Mouse (Mus musculus) hindbrain, embryonic 14.5 days (tissue): ENCODE measurements at regions not wholly inside any gene's neighbourhood (a gene's known extent, or its start where the extent isn't known, plus 50 kb on each side); places are given as distances from the start of the nearest gene placed in this dataset.

ENCODE experiments used
- ATAC-seq: fragments of 200-750 bp; cut with Nextera tagmentation; 2 replicates; pipeline ENCODE4 v1.8.0; 2017; ENCODE audit warnings: moderate number of reproducible peaks, mild to moderate bottlenecking, moderate TSS enrichment, moderate library complexity; ENCODE audit not compliant: low FRiP score
- DNase-seq: peaks from one replicate; pipeline ENCODE4 v3.0.0-alpha.2; 2015; ENCODE audit warnings: low spot score
- H3K27ac ChIP-seq: fragments of 300-500 bp; sonication (generic); 2 replicates; pipeline ENCODE4 v1.5.1; 2014; ENCODE audit warnings: mild to moderate bottlenecking, moderate library complexity
- H3K27me3 ChIP-seq: fragments of 300-500 bp; sonication (generic); 2 replicates; pipeline ENCODE4 v1.6.1; 2014; ENCODE audit warnings: mild to moderate bottlenecking, low read length, mixed read lengths; ENCODE audit not compliant: control insufficient read depth, insufficient read depth
- H3K36me3 ChIP-seq: fragments of 300-500 bp; sonication (generic); replicated peaks from 2 replicates; pipeline ENCODE4 v1.6.1; 2014; ENCODE audit not compliant: control insufficient read depth, insufficient read depth
- H3K4me1 ChIP-seq: fragments of 300-500 bp; sonication (generic); replicated peaks from 2 replicates; pipeline ENCODE4 v1.6.1; 2014; ENCODE audit warnings: antibody characterized with exemption, low read length, mixed read lengths; ENCODE audit not compliant: control insufficient read depth, insufficient read depth
- H3K4me2 ChIP-seq: fragments of 300-500 bp; sonication (generic); replicated peaks from 2 replicates; pipeline ENCODE4 v1.6.1; 2014; ENCODE audit warnings: mild to moderate bottlenecking, moderate library complexity
- H3K4me3 ChIP-seq: fragments of 300-500 bp; sonication (generic); replicated peaks from 2 replicates; pipeline ENCODE4 v1.5.1; 2014; ENCODE audit warnings: mild to moderate bottlenecking, low read length
- H3K9ac ChIP-seq: fragments of 300-500 bp; sonication (generic); 2 replicates; pipeline ENCODE4 v1.6.1; 2014
- H3K9me3 ChIP-seq: fragments of 300-500 bp; sonication (generic); 2 replicates; pipeline ENCODE4 v1.6.1; 2016; ENCODE audit warnings: low read length; ENCODE audit not compliant: control insufficient read depth
- whole genome bisulfite sequencing: fragments of 180-500 bp; shearing (Covaris S2); extraction: QIAGEN DNeasy Blood & Tissue Kit; methylation state at CpG from one replicate; pipeline ENCODE4 v1.1.7; 2014; 5-methylcytosine and 5-hydroxymethylcytosine counted together

DNA sequence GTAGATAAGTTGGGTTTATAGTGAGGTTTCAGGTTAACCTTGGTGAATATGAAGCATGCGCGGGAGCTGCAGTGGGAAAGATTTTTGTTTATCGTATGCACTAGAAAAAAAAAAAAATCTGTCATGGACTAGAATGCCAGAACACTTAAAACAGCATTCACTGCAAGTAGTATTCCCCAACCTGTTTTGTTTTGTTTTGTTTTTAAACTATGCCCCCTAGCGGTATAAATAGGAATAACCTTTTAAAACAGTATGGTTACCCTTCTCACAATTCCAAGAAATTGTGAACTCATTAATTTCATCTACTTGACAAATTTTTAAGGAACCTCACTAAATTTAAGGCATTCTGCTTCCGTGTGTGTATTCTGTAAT lies 1103.2 kb upstream of the 2610301B20Rik start:
- ATAC-seq: peak; percentile 67
- H3K27me3 ChIP-seq: no peaks in the 10 kb centered on the region
- H3K4me1 ChIP-seq: no peaks in the 10 kb centered on the region
- DNase-seq: peak; percentile 83
- peak overlapping the region; percentile 45 for H3K4me3 ChIP-seq
- H3K4me2 ChIP-seq: peak overlapping the region; percentile 71
- peak overlapping the region; percentile 60 for H3K9ac ChIP-seq
- H3K36me3 ChIP-seq: no peaks in the 10 kb centered on the region
- no peaks in the 10 kb centered on the region for H3K9me3 ChIP-seq
- H3K27ac ChIP-seq: no peak overlapping the region
- WGBS: 1% methylated on average over 5 of the region's 5 CpGs

DNA sequence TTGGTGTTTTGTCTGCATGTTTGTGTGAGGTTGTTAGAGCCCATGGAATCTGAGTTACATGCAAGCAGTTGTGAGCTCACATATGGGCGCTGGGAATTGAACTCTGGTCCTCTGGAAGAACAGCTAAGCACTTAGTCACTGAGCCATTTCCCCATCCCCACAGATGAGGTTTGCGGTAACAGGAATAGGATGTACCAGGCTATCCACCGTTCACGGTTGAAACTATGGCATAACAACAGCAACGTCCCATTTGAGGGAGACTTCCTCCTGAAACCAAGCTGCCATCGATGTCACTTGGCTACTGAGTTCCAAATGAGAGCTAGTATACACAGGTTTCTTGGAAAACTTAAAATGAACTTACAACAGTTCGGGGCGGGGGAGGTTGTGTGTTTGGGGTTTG lies 1095.9 kb upstream of the 2610301B20Rik start:
- Histone ChIP-seq H3K36me3 (no peaks in the 10 kb centered on the region), H3K27me3 (no peaks in the 10 kb centered on the region), H3K4me1 (no peaks in the 10 kb centered on the region), H3K9ac (no peak overlapping the region), H3K4me2 (no peak overlapping the region), H3K27ac (no peak overlapping the region), H3K9me3 (no peaks in the 10 kb centered on the region), H3K4me3 (no peak overlapping the region)
- ATAC-seq (no peak), DNase-seq (no peak)
- 94% methylated on average over 8 of the region's 8 CpGs for WGBS

DNA sequence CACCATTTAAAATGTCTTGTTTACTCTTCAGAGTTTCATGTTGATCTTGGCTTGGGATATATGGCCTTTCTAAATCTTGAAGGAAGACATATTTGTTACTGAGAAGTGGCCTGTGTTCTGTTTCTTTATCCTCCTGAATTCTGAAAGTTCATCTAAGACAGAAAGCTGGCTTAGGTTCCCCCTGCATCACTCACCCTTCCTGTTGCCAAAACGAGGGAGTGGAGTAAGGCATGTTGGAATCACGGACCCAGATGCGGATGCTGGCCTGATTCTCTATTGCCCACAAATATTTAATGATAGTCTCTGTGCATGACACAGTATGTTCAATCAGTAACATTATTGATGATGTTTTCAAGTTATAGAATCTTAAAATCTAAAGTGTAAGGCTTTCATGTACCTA lies 1094.7 kb upstream of the 2610301B20Rik start:
- no peak for ATAC-seq
- Histone ChIP-seq H3K36me3 (no peaks in the 10 kb centered on the region), H3K27ac (no peak overlapping the region), H3K27me3 (no peaks in the 10 kb centered on the region), H3K4me1 (no peaks in the 10 kb centered on the region), H3K4me2 (no peak overlapping the region), H3K9ac (no peak overlapping the region), H3K9me3 (no peaks in the 10 kb centered on the region), H3K4me3 (no peak overlapping the region)
- WGBS: 87% methylated on average over 3 of the region's 3 CpGs
- DNase-seq: no peak

DNA sequence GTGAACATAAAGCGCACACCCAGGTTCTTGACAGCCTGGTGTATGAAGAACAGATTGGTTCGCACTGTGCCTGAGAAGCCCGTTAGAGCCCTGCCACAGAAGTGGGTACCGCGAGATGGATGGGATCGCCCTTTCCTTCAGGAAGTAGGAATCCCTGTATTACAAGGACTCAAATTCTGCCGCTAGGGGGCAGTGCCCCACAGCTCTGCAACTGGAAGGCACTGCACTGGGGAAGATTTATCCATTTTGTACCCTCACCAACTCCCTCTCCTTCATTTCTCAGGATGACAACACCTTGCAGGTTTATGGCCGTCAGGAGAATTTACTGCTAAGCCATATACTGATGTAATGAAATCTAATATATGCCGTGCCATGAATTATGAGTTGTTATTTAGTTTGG lies 1094.1 kb upstream of the 2610301B20Rik start:
- no peak overlapping the region for H3K27ac ChIP-seq
- 42% methylated on average over 9 of the region's 9 CpGs for WGBS
- no peaks in the 10 kb centered on the region for H3K36me3 ChIP-seq
- H3K4me2 ChIP-seq: no peak overlapping the region
- no peaks in the 10 kb centered on the region for H3K9me3 ChIP-seq
- H3K27me3 ChIP-seq: no peaks in the 10 kb centered on the region
- H3K4me3 ChIP-seq: no peak overlapping the region
- no peak overlapping the region for H3K9ac ChIP-seq
- no peaks in the 10 kb centered on the region for H3K4me1 ChIP-seq
- 0 out of 2 replicates have a peak, but pooled peaks have one; percentile 55 for ATAC-seq
- DNase-seq: peak; percentile 77

DNA sequence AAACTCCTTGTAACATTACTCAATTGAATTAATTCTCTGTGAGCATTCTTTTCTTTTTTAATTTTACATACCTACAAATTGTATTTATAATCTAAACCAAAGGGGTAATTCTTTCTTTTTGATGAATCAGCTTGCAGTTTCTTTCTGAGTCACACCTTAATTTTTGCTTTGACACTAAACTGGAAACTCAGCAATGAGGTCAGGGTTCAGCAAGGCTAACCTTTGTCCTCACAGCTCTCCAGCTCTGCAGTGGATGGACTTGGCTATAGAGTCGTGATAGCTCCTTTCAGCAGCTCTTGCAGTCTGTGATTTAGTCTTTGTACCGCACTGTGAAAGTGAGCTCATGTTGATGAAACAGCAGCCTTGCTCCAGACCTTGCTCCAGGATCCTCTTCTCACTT lies 1093.0 kb upstream of the 2610301B20Rik start:
- DNase-seq (no peak), ATAC-seq (no peak)
- no peak overlapping the region for H3K4me3 ChIP-seq
- H3K36me3 ChIP-seq: no peaks in the 10 kb centered on the region
- no peak overlapping the region for H3K9ac ChIP-seq
- H3K4me2 ChIP-seq: no peak overlapping the region
- H3K27ac ChIP-seq: no peak overlapping the region
- H3K4me1 ChIP-seq: no peaks in the 10 kb centered on the region
- no peaks in the 10 kb centered on the region for H3K27me3 ChIP-seq
- no peaks in the 10 kb centered on the region for H3K9me3 ChIP-seq
- 55% methylated on average over 2 of the region's 2 CpGs for WGBS

DNA sequence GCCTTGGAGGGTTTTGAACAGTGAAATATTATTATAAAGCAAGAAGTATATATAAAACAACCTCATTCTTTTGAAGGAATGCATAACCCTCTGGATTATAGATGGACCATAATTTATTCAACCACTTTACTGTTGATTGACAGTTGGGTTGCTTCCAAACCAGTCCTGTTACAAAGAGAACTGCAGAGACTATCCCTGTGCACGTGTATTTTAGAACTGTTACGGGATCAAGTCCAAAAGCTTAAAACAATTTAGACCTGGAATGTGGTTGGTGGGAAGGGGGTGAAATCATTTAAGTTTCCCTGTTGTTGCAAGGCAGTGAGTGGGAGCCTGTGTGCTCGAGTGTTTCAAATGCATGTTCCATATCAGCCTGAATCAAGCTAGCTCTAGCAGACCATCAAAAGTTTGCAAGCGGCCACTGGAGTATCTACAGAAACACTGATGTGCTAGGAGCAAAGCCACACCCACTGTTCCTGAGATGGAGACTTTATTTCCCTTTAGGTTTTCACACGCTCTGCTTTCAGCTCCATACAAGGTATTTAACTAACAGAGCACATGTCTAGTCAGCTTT lies 1086.4 kb upstream of the 2610301B20Rik start:
- Histone ChIP-seq H3K4me2 (no peak overlapping the region), H3K9ac (no peak overlapping the region), H3K4me1 (no peaks in the 10 kb centered on the region), H3K4me3 (no peak overlapping the region), H3K36me3 (no peaks in the 10 kb centered on the region), H3K9me3 (no peaks in the 10 kb centered on the region), H3K27me3 (no peaks in the 10 kb centered on the region), H3K27ac (no peak overlapping the region)
- DNase-seq (no peak), ATAC-seq (no peak)
- WGBS: 70% methylated on average over 5 of the region's 5 CpGs

DNA sequence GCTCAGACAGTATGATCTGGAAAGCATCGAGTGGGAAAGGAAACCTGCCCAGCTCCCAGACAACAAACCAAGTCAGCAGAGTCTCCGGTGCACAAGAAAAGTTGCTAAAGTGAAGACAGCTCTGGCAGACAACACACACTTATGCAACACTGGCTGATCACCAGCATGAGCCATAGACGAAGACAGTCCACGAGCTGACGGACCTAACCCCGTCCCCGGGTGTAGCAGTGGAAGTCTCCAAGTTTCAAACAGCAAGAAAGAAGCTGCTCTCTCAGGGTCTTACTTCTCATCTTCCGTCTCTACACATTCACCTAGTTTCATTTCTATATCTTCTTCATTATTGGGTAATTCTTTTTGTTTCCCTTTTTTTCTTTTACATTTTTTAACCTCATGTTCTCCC lies 1083.8 kb upstream of the 2610301B20Rik start:
- H3K4me2 ChIP-seq: no peak overlapping the region
- H3K9ac ChIP-seq: no peak overlapping the region
- no peak overlapping the region for H3K27ac ChIP-seq
- H3K4me3 ChIP-seq: no peak overlapping the region
- no peaks in the 10 kb centered on the region for H3K27me3 ChIP-seq
- 94% methylated on average over 8 of the region's 8 CpGs for WGBS
- H3K4me1 ChIP-seq: no peaks in the 10 kb centered on the region
- H3K9me3 ChIP-seq: no peaks in the 10 kb centered on the region
- DNase-seq: no peak
- no peak for ATAC-seq
- no peaks in the 10 kb centered on the region for H3K36me3 ChIP-seq
